Mouse (Mus musculus) MEL (cell line): Measurements from ENCODE around the gene Fosb.

ENCODE experiments used
- CTCF ChIP-seq, 3 experiments: IDR thresholded peaks in 2 of 3; conservative IDR thresholded peaks in 1 of 3; 2 replicates each; pipeline ENCODE4 v1.5.1; 2011 to 2012; ENCODE audit warnings: low read length in 3 of 3, low read depth in 2 of 3, mild to moderate bottlenecking in 2 of 3, improper control_type of control experiment in 1 of 3, inconsistent platforms in 1 of 3, mixed read lengths in 1 of 3, moderate library complexity in 1 of 3; ENCODE audit not compliant: control insufficient read depth in 1 of 3, insufficient read depth in 1 of 3, poor library complexity in 1 of 3, severe bottlenecking in 1 of 3
- ELF1 ChIP-seq: IDR thresholded peaks from 2 replicates; pipeline ENCODE4 v1.6.1; 2014; ENCODE audit warnings: low read depth, mild to moderate bottlenecking, inconsistent platforms, low read length, improper control_type of control experiment, moderate library complexity
- EP300 ChIP-seq, 2 experiments: IDR thresholded peaks; 2 replicates each; pipeline ENCODE4 v1.6.1; 2011; ENCODE audit warnings: improper control_type of control experiment in 2 of 2, low read length in 2 of 2, low read depth in 1 of 2, mild to moderate bottlenecking in 1 of 2
- ETS1 ChIP-seq: IDR thresholded peaks from 2 replicates; pipeline ENCODE4 v1.6.1; 2012; ENCODE audit warnings: low read depth, mild to moderate bottlenecking, inconsistent platforms, low read length, improper control_type of control experiment, moderate library complexity
- MAZ ChIP-seq: IDR thresholded peaks from 2 replicates; pipeline ENCODE4 v1.6.1; 2012; ENCODE audit warnings: low read depth, mild to moderate bottlenecking, inconsistent platforms, low read length, improper control_type of control experiment
- POLR2AphosphoS2 ChIP-seq: IDR thresholded peaks from 2 replicates; pipeline ENCODE4 v1.6.1; 2011; ENCODE audit warnings: low read length, improper control_type of control experiment
- POLR2AphosphoS5 ChIP-seq: IDR thresholded peaks from 2 replicates; pipeline ENCODE4 v1.6.1; 2012; ENCODE audit warnings: low read depth, borderline replicate concordance, mild to moderate bottlenecking, inconsistent platforms, low read length, moderate library complexity, mixed read lengths
- TAL1 ChIP-seq: IDR thresholded peaks from 2 replicates; pipeline ENCODE4 v1.6.1; 2012; ENCODE audit warnings: mild to moderate bottlenecking, inconsistent platforms, low read length, moderate library complexity, mixed read lengths
- ZNF384 ChIP-seq: IDR thresholded peaks from 2 replicates; pipeline ENCODE4 v1.6.1; 2012; ENCODE audit warnings: low read depth, mild to moderate bottlenecking, inconsistent platforms, low read length, improper control_type of control experiment

GRCm38 (mm10) chr7:19311991-19312390, 2.1 kb upstream of the Fosb start:
- TF ChIP-seq CTCF (IDR thresholded peaks at IDR 0.05 in 2 of 3, conservative IDR thresholded peaks at IDR 0.05 in 1 of 3; ENCODE audit: control insufficient read depth in 1 of 3, insufficient read depth in 1 of 3, low read depth in 2 of 3, low read length in 3 of 3, poor library complexity in 1 of 3, severe bottlenecking in 1 of 3) (no peak), EP300 (IDR thresholded peaks at IDR 0.05; ENCODE audit: low read depth in 1 of 2, low read length in 2 of 2) (no peak), MAZ (no peak), POLR2AphosphoS5 (no peak), ZNF384 (no peak), ETS1 (no peak), POLR2AphosphoS2 (no peak), TAL1 (no peak), ELF1 (no peak)
